Mouse (Mus musculus) liver, embryonic 11.5 days (tissue): Measurements from ENCODE around the gene Ngef. TPM values are rescaled to one million over a fixed set of nuclear protein-coding genes. Genes with fewer than 3 reads are reported as not detected.

Experiments used
- ATAC-seq: fragments of 200-750 bp; cut with Nextera tagmentation; replicated peaks from 2 replicates; pipeline ENCODE4 v1.8.0; 2017; ENCODE audit warnings: moderate number of reproducible peaks, mild to moderate bottlenecking, moderate TSS enrichment, moderate library complexity; ENCODE audit not compliant: low FRiP score
- DNase-seq: peaks from one replicate; pipeline ENCODE4 v3.0.0-alpha.2; 2017; ENCODE audit warnings: low spot score
- H3K27ac ChIP-seq: fragments of 300-500 bp; sonication (generic); 2 replicates; pipeline ENCODE4 v1.5.1; 2014; ENCODE audit warnings: mild to moderate bottlenecking, low read depth, low read length, control low read depth
- H3K27me3 ChIP-seq: fragments of 300-500 bp; sonication (generic); replicated peaks from 2 replicates; pipeline ENCODE4 v1.6.1; 2014; ENCODE audit warnings: low read length, mixed read lengths; ENCODE audit not compliant: control insufficient read depth, insufficient read depth
- H3K36me3 ChIP-seq: fragments of 300-500 bp; sonication (generic); 2 replicates; pipeline ENCODE4 v1.6.1; 2014; ENCODE audit warnings: mild to moderate bottlenecking, low read length, moderate library complexity, mixed read lengths; ENCODE audit not compliant: control insufficient read depth, insufficient read depth
- H3K4me1 ChIP-seq: fragments of 300-500 bp; sonication (generic); replicated peaks from 2 replicates; pipeline ENCODE4 v1.6.1; 2014; ENCODE audit warnings: low read length, mixed read lengths; ENCODE audit not compliant: control insufficient read depth, insufficient read depth
- H3K4me2 ChIP-seq: fragments of 300-500 bp; sonication (generic); 2 replicates; pipeline ENCODE4 v1.6.1; 2014; ENCODE audit warnings: mild to moderate bottlenecking, control low read depth, moderate library complexity
- H3K4me3 ChIP-seq: fragments of 300-500 bp; sonication (generic); 2 replicates; pipeline ENCODE4 v1.5.1; 2014; ENCODE audit warnings: low read depth, low read length, control low read depth
- H3K9ac ChIP-seq: fragments of 300-500 bp; sonication (generic); 2 replicates; pipeline ENCODE4 v1.6.1; 2014; ENCODE audit warnings: low read depth, low read length, control low read depth
- H3K9me3 ChIP-seq: fragments of 300-500 bp; sonication (generic); 2 replicates; pipeline ENCODE4 v1.6.1; 2016; ENCODE audit warnings: low read length, inconsistent platforms, mixed read lengths; ENCODE audit not compliant: control insufficient read depth
- WGBS: fragments of 180-500 bp; shearing (Covaris S2); extraction: QIAGEN DNeasy Blood & Tissue Kit; methylation state at CpG from one replicate; pipeline ENCODE4 v1.1.7; 2014; 5-methylcytosine and 5-hydroxymethylcytosine counted together
- polyA plus RNA-seq: library from polyadenylated mRNA; unstranded; fragments of >200 nt; fragmentation: Nextera tagmentation; extraction: Ambion mirVana; gene quantifications from 2 replicates; pipeline ENCODE4 v1.2.1, GENCODE M21; 2014

The Ngef gene
- polyA plus RNA-seq, 1 experiment from 2014 or later, result 2.4 TPM

DNA sequence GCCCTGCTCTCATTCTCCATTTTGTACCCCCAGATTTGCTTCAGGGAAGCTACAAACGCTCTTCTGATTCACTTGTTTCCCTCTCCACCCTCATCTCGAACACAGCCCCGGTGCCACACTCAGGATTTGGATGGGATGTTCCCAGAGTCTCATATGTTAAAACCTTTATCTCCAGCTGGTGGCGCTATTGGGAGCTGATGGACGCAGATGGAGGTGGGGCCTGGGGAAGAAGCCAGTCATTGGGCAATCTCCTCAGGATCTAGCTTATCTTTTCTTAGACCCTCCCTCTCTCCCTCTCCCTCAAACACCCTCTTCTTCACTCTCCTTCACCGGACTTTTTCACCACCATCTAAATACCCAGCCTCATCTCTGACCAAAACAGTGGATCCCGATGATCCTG is 32.1 kb downstream of the Ngef start:
- Histone ChIP-seq H3K4me2 (no peak overlapping the region), H3K4me3 (no peak overlapping the region), H3K27me3 (no peaks in the 10 kb centered on the region; the same call in 1 of the 2 replicates), H3K4me1 (no peaks in the 10 kb centered on the region), H3K36me3 (no peaks in the 10 kb centered on the region), H3K27ac (no peak overlapping the region), H3K9ac (no peak overlapping the region), H3K9me3 (no peaks in the 10 kb centered on the region)
- ATAC-seq (no peak; the same call in 1 of the 2 replicates), DNase-seq (no peak)
- 23% methylated on average over 7 of the region's 7 CpGs for WGBS

DNA sequence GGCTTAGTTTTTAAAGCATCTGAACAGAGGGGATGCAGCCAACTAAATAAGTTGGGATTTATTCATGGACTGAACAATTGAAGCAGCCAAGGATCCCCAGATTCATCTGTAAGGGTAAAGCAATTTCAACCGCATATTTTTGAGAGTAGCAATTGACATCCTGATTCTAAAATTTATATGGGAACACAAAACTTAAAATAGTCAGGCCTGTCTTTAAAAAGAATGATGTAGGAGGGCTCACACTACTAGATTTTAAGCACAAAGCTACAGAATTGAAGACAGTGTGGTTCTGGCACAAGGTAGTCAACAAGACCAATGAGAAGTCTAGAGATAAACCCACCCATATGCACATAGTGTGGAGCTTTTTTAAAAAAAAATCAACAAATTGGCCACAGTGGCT is 36.7 kb downstream of the Ngef start:
- Histone ChIP-seq H3K4me1 (no peaks in the 10 kb centered on the region), H3K4me3 (no peak overlapping the region), H3K4me2 (no peak overlapping the region), H3K36me3 (no peaks in the 10 kb centered on the region), H3K9me3 (no peaks in the 10 kb centered on the region), H3K27me3 (no peaks in the 10 kb centered on the region; the same call in 1 of the 2 replicates), H3K27ac (no peak overlapping the region), H3K9ac (no peak overlapping the region)
- no peak for DNase-seq
- WGBS, result 86% methylated on average over 1 of the region's 1 CpGs
- ATAC-seq, result no peak

DNA sequence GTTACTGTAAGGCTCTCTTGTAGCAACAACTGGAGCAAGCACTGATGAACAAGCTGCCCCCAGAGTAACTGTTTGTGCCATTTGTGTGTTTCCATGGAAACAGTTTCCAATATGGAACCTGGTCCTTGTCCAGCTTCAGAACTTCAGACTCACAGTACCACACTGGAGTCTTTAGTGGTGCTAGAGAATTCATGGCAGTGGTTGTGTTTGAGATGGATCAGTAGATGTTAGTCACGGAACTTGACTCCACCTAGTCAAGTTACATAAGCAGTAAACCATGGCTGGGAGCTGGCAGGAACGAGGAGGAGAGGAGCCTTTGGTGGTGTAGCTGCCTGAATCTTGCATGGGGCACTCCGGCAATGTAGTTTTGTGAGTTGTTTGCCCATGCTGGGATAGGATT is 39.6 kb downstream of the Ngef start:
- 76% methylated on average over 3 of the region's 3 CpGs for WGBS
- H3K4me2 ChIP-seq, result no peak overlapping the region
- H3K27ac ChIP-seq, result no peak overlapping the region
- H3K27me3 ChIP-seq, result no peaks in the 10 kb centered on the region; the same call in 1 of the 2 replicates
- ATAC-seq, result no peak
- no peak for DNase-seq
- H3K9me3 ChIP-seq, result no peaks in the 10 kb centered on the region
- no peaks in the 10 kb centered on the region for H3K36me3 ChIP-seq
- no peak overlapping the region for H3K4me3 ChIP-seq
- no peak overlapping the region for H3K9ac ChIP-seq
- H3K4me1 ChIP-seq, result no peaks in the 10 kb centered on the region

DNA sequence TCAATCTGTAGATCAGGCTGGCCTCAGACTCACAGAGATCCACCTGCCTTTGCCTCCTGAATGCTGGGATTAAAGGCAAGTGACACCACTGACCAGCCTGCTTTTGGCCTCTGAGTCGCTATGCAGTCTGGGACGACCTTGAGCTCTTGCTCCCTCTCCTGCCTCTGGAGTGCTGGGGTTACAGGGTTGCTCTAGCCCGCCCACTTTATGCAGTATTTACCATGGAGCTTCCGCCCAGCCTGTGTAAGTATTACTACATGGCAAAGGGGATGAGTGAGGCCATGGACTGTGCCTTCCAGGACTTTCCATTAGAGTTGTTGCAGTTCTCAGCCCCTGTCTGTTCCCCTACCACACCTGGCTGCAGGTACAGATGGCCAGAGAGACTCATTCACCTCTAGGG is 41.3 kb downstream of the Ngef start:
- Histone ChIP-seq H3K4me3 (no peak overlapping the region), H3K9ac (no peak overlapping the region), H3K36me3 (no peaks in the 10 kb centered on the region), H3K27me3 (no peaks in the 10 kb centered on the region), H3K27ac (no peak overlapping the region), H3K9me3 (no peaks in the 10 kb centered on the region), H3K4me1 (no peaks in the 10 kb centered on the region), H3K4me2 (no peak overlapping the region)
- DNase-seq (no peak), ATAC-seq (no peak)
- WGBS, result 63% methylated on average over 4 of the region's 4 CpGs

DNA sequence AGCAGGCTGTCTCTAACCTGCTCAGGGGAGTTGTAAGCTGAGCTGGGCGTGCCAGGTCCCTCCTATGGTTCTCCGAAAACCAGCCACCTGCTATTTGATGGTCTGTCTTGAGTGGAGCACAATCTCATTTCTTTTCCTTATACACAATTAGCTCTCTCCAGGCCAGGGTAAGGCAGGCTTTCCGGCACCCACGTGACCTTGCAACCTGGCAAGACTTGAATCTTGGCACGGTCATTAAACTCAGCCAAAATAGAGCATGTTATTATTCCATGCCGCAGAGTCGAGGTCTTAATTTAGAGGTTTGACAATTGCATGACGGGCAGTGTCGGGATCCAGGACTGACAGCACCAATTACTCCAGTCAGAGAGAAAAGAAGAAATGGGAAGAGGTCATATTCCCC is 46.5 kb downstream of the Ngef start:
- ATAC-seq (no peak), DNase-seq (no peak)
- no peak overlapping the region for H3K4me3 ChIP-seq
- H3K36me3 ChIP-seq, result no peaks in the 10 kb centered on the region
- H3K9me3 ChIP-seq, result no peaks in the 10 kb centered on the region
- no peak overlapping the region for H3K27ac ChIP-seq
- no peaks in the 10 kb centered on the region for H3K4me1 ChIP-seq
- no peak overlapping the region for H3K9ac ChIP-seq
- no peak overlapping the region for H3K4me2 ChIP-seq
- no peaks in the 10 kb centered on the region; the same call in 1 of the 2 replicates for H3K27me3 ChIP-seq
- 88% methylated on average over 9 of the region's 9 CpGs for WGBS

DNA sequence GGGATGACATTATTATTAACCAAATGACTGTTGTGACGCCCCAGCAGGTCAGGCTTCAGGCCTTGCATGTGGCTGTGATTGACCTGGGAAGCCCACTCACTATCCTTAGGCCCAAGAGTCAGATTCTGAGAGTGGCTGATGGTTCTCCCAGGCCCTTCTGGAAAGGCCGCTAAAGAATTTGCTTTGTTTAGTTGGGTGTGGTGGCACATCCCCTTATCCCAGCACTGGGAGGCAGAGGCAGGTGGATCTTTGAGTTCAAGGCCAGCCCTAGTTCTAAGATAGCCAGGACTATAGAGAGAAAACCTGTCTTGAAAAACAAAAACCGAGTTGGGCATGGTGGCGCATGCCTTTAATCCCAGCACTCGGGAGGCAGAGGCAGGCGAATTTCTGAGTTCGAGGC is 48.6 kb downstream of the Ngef start:
- Histone ChIP-seq H3K27me3 (no peaks in the 10 kb centered on the region; the same call in 1 of the 2 replicates), H3K4me2 (no peak overlapping the region), H3K4me1 (no peaks in the 10 kb centered on the region), H3K4me3 (no peak overlapping the region), H3K36me3 (no peaks in the 10 kb centered on the region), H3K9me3 (no peaks in the 10 kb centered on the region), H3K9ac (no peak overlapping the region), H3K27ac (no peak overlapping the region)
- no peak for ATAC-seq
- no peak for DNase-seq
- 79% methylated on average over 7 of the region's 7 CpGs for WGBS

DNA sequence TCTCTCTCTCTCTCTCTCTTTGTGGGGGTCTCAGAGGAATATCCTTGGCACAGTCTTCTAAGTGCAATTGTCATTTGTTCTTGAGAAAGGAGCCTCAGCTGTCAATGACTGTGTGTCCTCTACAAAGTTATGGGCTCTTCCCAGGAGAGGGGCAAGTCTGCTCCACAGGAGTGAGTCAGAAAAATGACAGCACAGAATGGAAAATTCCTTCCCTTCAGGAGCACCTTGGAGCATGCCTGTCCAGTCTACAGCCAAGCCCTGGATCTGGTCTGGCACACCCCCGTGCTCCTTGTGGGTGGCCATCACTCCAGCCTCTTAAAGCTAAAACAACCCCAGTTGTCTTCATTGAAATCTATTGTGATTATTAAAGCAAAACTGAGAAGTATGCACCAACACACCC is 52.1 kb downstream of the Ngef start:
- 74% methylated on average over 1 of the region's 1 CpGs for WGBS
- H3K4me1 ChIP-seq, result no peaks in the 10 kb centered on the region
- no peak overlapping the region for H3K9ac ChIP-seq
- DNase-seq, result no peak
- H3K4me3 ChIP-seq, result no peak overlapping the region
- no peaks in the 10 kb centered on the region for H3K36me3 ChIP-seq
- H3K27ac ChIP-seq, result no peak overlapping the region
- no peaks in the 10 kb centered on the region; the same call in 1 of the 2 replicates for H3K27me3 ChIP-seq
- no peak for ATAC-seq
- H3K4me2 ChIP-seq, result no peak overlapping the region
- H3K9me3 ChIP-seq, result no peaks in the 10 kb centered on the region

DNA sequence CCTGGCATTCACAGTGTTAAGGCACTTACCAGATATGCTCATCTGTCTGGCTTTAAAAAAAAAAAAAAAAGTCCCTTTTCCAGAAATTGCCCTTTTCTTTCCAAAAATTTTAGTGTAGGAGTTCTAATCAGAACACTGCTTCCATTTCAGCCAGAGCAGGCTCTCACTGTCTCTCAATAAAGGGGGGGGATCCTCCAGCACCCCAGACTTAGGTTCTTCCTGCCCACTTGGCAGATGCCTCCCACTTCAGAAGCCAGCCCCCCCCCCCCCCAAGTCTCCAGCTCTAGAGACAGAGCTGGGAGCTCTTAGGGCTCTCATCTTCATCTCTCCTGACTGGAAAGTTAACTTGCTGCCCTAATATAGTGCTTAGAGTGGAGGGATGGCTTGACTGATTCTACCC is 53.2 kb downstream of the Ngef start:
- Histone ChIP-seq H3K9ac (no peak overlapping the region), H3K9me3 (no peaks in the 10 kb centered on the region), H3K27me3 (no peaks in the 10 kb centered on the region; the same call in 1 of the 2 replicates), H3K27ac (no peak overlapping the region), H3K4me2 (no peak overlapping the region), H3K4me1 (no peaks in the 10 kb centered on the region), H3K4me3 (no peak overlapping the region), H3K36me3 (no peaks in the 10 kb centered on the region)
- no peak for DNase-seq
- no peak for ATAC-seq

DNA sequence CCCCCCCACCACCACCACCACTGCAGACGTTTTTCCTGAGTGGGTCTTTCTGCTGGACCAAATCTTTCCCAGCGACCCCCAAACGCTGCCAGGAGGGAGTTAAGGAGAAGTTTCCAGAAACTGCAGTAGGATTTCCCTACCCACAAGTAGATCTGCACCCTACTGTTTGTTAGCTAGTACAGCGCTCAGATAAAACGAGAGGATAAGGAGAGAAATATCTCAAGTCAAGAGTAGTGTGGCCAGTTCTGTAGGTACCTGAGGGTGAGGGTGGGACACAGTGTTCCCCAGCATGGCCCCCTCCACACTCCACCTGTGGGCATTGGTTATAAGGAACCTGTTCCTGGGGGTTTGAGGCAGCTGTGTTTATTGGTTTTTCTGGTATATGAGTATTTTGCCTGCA is 62.8 kb downstream of the Ngef start:
- no peaks in the 10 kb centered on the region for H3K9me3 ChIP-seq
- H3K9ac ChIP-seq, result no peak overlapping the region
- no peaks in the 10 kb centered on the region for H3K36me3 ChIP-seq
- no peak overlapping the region; the same call in 1 of the 2 replicates for H3K4me2 ChIP-seq
- H3K4me1 ChIP-seq, result no peaks in the 10 kb centered on the region; the same call in 1 of the 2 replicates
- WGBS, result 25% methylated on average over 5 of the region's 5 CpGs
- DNase-seq (no peak), ATAC-seq (no peak)
- H3K27ac ChIP-seq, result no peak overlapping the region
- peaks cover 52% of the 10 kb centered on the region for H3K27me3 ChIP-seq
- no peak overlapping the region for H3K4me3 ChIP-seq
